23 mouse cellular contexts compared by ENCODE assay signal in genomic region chr6:87262666-87263065, GRCm38 (mm10).
"Had no signal": no experiment of that assay in that cellular context is flagged by ENCODE, and none has a peak within 500 bp of the region (broad histone marks: within the 10 kb centered on the region; RNA-seq: fewer than 3 reads in every experiment).

No protein-coding gene starts in this region.

- H3K36me3 ChIP-seq: heart, embryonic 15.5 days; hindbrain, embryonic 13.5 days; hindbrain, embryonic 15.5 days; intestine, embryonic 15.5 days; liver, embryonic 13.5 days; liver, embryonic 15.5 days had no signal

- H3K4me1 ChIP-seq: intestine, embryonic 15.5 days; limb, embryonic 12.5 days; liver, embryonic 13.5 days; liver, embryonic 15.5 days had no signal

- H3K9me3 ChIP-seq: heart, embryonic 13.5 days; heart, embryonic 15.5 days; hindbrain, embryonic 13.5 days; hindbrain, embryonic 15.5 days; intestine, embryonic 15.5 days; limb, embryonic 10.5 days; limb, embryonic 12.5 days; liver, embryonic 13.5 days; liver, embryonic 15.5 days had no signal

- H3K9ac ChIP-seq: heart, embryonic 13.5 days; heart, embryonic 15.5 days; hindbrain, embryonic 13.5 days; hindbrain, embryonic 15.5 days; intestine, embryonic 15.5 days; limb, embryonic 12.5 days; liver, embryonic 13.5 days; liver, embryonic 15.5 days; liver, postnatal 0 days had no signal

- H3K4me3 ChIP-seq: heart, adult 2 months; heart, embryonic 13.5 days; heart, embryonic 15.5 days; hindbrain, embryonic 13.5 days; hindbrain, embryonic 15.5 days; intestine, embryonic 15.5 days; limb, embryonic 10.5 days; limb, embryonic 12.5 days; liver, embryonic 13.5 days; liver, embryonic 15.5 days had no signal

- DNase-seq: gastrocnemius, postnatal 14 days; gastrocnemius, postnatal 36 days; heart, adult 11 months; heart, adult 2 months; heart, postnatal 14 days; heart, postnatal 36 days; kidney, adult 18-20 months; kidney, adult 8-10 months; kidney, postnatal 10 days; kidney, postnatal 25 days; kidney, postnatal 4 days; layer of hippocampus, adult 9-11 months; layer of hippocampus, postnatal 36 days; liver, embryonic 13.5 days; liver, postnatal 0 days had no signal

- H3K27ac ChIP-seq: heart, adult 2 months; heart, embryonic 13.5 days; heart, embryonic 15.5 days; hindbrain, embryonic 13.5 days; hindbrain, embryonic 15.5 days; intestine, embryonic 15.5 days; limb, embryonic 10.5 days; limb, embryonic 12.5 days; liver, embryonic 13.5 days; liver, embryonic 15.5 days had no signal
